Mouse (Mus musculus) spleen, adult 12 weeks (tissue): ENCODE measurements around the gene Rad9a.

ENCODE experiments used
- DNase-seq: peaks from one replicate; pipeline ENCODE4 v3.0.0; 2022; ENCODE audit warnings: low spot score

Gene Rad9a

DNA sequence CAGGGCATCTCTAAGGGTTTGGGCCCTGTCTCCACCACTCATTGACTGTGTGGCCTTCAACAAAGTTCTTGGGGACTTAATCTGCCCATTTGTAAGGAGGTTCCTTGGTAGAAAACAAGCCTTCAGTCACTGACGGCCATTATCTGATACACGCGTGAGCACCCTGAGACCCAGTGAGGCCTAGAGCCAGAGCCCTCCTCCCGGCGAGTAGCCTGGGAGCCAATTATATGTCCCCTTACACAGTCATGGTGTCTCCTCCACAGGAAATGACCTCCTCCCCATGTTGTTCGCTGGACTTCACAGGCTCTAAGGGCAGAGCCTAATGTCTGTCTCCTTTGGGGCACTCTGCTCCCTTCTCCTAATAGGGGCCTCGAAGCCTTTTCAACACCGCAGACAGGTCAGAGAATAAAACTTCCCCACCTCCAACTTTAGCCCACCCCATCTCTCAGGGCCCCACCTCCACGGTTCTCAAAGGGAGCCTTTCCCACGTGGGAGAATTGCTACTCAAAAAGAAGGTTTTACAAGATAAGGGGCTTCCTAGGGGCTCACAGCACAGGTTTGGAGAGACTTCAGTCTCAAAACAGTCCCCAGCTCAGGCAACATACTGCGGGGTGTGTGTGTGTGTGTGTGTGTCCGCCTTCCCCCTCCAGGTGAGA lies 55.0 kb downstream of the Rad9a start:
- no peak for DNase-seq

DNA sequence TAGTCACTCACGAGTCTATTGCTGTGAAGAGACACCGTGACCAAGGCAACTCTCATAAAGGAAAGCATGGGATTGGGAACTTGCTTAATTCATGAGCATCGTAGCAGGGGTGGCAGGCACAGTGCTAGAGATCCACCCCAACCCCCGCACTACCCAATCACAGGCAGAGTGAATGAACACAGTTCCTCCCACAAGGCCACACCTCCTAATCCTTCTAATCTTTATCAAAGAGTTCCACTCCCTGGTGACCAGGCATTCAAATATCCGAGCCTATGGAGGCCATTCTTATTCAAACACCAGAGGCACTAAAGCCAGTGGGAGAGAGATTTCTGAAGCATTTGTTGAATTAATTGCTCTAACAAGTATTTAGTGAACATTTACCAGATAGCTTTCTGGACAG lies 55.5 kb downstream of the Rad9a start:
- no peak for DNase-seq
